Mouse (Mus musculus) ES-Bruce4 (cell line): Measurements from ENCODE around the gene Traf3ip1.

Experiments used
- CTCF ChIP-seq: IDR thresholded peaks from one replicate; pipeline ENCODE4 v1.8.1; 2011; ENCODE audit warnings: low read depth, low read length
- POLR2A ChIP-seq: IDR thresholded peaks from one replicate; pipeline ENCODE4 v1.8.1; 2011; ENCODE audit warnings: low read length; ENCODE audit not compliant: insufficient read depth

- TF ChIP-seq POLR2A (no peak), CTCF (no peak)
These were observed 1.7 kb upstream of the Traf3ip1 start for GRCm38 (mm10) chr1:91492740-91493139.
